Mouse (Mus musculus) right cerebral cortex, adult 18-20 months (tissue): ENCODE data around the gene Foxa3.

Source experiments
- DNase-seq: peaks from one replicate; pipeline ENCODE4 v3.0.0; 2022; ENCODE audit warnings: mixed read lengths

Gene Foxa3

DNA sequence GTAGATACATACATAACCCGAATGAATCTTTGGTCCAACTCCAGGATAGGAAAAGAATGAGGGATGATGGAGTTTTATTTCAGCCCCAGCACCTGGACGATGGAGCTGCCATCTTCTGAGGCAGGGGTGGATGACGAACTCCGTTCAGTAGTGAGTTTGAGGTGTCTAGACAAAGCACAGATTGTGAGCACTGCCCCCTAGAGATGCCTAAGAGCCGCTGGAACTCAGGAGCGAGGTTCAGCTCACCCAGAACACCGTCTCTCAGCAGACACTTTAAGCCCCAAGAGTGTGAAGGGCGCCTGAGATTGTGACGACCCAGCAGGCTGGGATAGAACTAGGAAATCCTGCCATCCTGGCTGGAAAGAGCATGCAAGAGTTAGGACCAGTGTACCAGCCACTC lies 24.5 kb downstream of the Foxa3 start:
- DNase-seq = no peak

DNA sequence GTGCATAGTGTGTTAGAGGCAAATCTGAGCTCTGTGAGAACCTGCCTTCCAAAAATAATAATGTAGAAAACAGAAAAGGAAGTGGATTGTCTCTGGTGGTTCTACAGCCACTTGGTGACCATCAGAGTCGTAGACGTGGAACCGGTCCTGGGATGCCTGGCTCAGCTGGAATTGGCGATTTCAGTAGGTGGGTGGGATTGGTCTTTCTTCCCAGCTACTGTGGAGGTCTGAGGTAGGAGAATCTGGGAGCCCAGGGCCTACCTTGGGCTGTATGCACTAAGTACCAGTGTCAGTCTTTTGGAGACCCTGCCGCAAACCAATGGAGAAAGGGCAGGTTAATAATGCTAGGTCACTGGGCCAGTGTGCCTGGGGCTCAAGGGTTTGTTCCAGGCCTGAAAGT lies 30.3 kb downstream of the Foxa3 start:
- DNase-seq = no peak

DNA sequence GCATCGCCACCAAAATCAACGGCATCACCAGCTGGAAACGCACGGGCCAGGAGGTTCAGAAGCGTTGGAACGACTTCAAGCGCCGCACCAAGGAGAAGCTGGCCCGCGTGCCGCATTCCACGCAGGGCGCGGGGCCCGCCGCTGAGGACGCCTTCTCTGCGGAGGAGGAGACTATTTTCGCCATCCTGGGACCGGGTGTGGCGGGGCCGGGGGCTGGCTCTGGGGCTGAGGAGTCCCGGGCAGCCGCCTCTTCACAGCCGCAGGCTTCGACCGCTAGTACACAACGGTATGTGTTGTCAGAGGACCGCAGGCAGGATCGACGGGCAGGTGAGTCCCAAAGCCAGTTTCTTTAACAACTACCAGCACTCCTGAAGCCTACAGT lies 31.1 kb downstream of the Foxa3 start:
- DNase-seq = peak; percentile 68

DNA sequence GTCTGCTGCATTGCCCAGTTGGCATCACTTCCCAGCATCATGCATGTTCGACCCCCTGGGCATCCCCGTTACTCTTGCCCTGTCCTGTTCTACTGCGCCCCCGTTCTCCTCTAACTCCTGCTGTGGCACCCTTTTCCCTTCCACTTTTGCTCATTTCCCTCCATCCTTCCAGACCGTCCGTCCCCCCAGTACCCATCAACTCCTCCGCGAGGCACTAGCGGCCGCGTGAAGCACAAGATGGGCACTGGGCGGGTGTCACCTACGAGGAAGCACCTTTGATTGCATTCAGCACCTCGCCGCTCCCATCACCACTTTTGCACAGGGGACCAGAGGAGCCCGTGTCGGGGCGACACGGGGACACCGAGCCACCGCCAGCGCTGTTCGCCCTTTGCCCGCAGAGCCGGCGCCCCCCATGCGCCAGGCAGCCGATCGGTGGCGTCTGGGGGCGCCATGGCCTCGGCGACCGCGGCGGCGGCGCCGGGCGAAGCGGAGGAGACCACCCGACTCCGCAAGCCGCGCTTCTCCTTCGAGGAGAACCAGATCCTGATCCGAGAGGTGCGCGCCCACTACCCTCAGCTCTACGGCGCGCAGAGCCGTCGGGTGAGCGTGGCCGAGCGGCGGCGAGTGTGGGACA lies 31.6 kb downstream of the Foxa3 start:
- peak; percentile 55 for DNase-seq

DNA sequence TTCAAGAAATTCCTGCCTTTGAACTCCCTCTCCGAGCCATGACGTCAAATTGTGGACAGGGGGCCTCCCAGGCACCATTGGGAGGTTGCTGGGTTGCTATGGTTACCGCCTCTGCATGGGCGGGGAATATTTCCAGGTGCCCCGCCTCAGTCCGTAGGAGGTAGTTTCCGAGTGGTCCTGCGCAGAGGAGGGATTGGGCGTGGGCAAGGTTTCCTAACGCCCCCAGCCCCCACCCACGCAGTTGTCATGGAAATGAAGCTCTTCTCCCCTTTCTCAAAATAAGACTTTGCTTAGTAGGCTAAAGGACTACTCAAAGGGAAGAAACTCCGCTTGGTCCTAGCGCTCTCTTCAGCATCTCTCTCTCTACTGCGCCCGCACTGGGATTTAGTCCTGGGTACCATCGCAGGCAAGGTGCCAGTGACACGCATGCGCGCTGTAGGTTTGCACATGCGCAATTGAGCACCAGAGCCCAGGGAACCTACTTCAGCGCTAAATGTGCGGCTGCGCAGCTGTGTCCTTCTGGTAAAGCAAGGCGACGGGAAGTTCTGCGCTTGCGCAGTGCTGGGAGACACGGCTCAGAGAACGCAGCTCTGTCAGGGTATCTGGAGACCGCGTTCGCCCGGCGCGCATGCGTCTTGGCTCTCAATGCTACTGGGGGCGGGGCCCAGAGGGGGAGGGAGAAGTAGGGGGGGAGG lies 32.6 kb downstream of the Foxa3 start, which contains the start of gene Mypop:
TSS of gene Mypop (plus strand) at position 645 of the 695 bp plus-strand sequence.
- DNase-seq = peak; percentile 100

DNA sequence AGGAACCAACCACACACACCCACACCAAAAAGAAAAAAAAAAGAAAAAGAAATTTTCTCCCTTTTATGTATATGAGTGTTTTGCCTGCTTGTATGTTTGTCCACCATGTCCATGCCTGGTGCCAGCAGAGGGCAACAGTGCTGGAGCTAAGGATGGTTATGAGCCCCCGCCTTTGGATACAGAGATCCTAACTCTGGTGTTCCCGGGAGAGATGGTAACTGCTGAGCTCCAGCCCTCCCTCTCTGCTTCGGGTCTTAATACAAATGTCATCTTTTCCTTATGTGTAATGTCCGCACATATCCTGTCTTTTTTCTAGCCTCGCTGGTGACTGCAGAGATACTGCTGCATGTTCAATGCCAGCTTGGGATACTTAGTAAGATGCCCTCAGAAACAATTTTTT lies 33.3 kb downstream of the Foxa3 start:
- peak; percentile 47 for DNase-seq

DNA sequence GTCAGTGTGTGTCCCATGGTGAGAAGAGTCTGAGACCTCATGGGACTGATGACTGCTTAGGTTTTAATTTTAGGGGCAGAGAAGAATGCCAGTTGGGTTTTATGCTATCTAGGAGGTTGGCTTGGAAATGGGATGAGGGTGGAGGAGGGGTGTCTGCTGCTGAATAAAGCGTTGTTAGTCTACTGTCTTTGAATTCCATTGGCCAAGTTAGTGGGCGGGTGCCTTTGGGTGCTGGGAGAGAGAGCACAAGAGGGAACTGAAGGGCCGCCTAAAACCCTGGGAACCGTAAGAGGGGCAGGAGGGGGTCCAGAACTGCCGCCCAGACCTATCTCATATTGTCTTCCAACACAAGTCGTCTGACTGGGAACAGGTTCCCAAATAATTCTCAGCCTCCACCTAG lies 34.6 kb downstream of the Foxa3 start:
- no peak for DNase-seq

DNA sequence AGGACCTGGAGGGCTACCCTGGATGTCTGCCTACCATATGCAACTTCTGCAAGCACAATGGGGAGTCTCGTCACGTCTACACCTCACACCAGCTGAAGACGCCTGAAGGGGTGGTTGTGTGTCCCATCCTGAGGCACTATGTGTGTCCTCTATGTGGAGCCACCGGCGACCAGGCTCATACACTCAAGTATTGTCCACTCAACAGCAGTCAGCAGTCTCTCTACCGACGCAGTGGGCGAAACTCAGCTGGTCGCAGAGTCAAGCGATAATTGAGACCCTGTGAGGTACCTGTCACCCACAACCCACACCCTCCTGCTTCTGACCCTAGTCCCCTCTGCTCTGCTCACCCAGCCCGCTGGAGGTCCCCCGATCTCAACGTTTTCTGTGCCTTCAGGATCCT lies 35.6 kb downstream of the Foxa3 start:
- DNase-seq = no peak

DNA sequence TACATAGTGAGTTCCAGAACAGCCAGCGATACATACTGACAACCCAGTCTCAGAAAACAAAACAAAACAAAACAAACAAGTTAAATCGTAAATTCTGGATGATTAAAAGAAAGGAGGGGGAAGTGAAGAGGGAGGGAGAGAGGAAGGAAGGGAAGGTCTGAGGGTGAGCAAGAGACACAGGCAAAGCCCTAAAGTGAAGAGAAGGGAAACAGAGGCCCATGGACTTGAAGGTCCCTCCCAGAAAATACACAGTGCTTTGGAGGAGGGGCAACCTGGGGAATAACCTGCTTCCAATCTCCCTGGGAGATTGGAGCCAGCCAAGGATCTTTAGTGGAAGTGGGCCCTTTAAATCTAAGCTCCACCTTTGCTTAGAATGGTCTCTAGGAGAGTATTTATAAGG lies 36.2 kb downstream of the Foxa3 start, which contains the start of gene Nanos2:
TSS of gene Nanos2 (plus strand) at position 301 of the 400 bp plus-strand sequence.
- no peak for DNase-seq

DNA sequence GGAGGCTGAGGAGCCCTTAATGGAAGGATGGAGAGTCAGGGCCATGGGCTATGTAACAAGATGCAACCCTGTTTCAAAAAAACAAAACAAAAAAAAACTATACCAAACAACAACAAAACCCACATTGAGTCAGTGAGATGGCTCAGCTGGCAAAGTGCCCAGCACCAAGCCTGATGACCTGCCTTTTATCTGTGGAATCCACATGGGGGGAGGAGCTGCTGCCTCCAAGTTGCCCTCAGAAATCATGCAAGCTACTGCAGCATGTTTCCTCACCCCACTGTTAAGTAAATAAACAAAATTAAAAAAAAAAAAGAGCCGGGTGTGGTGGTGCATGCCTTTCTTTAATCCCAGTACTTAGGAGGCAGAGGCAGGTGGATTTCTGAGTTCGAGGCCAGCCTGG lies 36.8 kb downstream of the Foxa3 start:
- DNase-seq = no peak

DNA sequence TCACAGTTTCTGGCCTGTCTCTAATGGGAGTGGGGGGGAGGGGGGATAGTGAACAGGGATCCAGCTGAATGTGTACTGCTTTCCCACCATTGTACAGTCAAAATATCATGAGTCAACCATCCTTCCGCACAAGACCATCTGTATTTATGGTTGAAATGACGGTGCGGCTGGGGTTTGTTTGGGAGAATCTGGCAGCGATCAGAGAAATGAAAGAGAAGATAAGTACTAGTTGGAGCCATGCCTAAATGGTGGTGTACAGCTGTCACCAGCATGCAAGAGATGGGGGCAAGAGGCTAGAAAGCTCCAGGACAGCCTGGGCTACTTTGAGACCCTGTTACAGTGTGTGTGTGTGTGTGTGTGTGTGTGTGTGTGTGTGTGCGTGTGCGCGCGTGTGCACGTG lies 45.0 kb downstream of the Foxa3 start:
- no peak for DNase-seq

DNA sequence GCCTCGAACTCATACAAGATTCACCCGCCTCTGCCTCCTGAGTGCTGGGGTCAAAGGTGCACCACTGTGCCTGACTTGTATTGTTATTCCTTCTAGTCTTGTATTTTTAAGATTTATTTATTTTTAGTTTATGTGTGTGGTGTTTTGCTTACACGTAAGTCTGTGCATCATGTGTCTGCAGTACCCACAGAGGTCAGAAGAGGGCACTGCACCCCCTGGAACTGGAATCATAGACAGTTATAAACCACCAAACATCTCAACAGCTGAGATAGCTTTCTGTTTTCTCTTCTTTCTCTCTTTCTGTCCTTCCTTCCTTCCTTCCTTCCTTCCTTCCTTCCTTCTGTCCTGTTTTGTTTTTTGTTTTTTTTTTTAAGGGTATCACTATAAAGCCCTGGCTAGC lies 52.4 kb downstream of the Foxa3 start:
- DNase-seq = no peak

DNA sequence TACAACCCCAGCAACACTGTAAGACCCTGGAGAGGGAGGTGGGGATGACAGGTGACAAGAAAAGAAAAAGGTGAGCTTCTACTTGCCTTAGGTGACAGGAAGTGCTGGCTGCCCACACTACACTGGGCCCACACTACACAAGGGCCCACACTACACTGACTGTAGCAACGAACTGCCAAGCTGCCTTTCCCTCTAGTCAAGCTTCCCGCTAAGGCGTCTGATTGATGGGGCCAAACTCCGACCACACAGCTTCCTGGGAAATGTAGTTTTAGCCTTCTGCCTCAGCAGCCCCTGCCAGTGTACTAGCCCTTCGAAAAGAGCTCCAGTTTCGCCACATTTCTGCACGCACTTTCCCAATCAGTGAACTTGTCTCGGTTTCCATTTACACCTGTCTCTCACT lies 55.7 kb downstream of the Foxa3 start:
- DNase-seq = no peak

DNA sequence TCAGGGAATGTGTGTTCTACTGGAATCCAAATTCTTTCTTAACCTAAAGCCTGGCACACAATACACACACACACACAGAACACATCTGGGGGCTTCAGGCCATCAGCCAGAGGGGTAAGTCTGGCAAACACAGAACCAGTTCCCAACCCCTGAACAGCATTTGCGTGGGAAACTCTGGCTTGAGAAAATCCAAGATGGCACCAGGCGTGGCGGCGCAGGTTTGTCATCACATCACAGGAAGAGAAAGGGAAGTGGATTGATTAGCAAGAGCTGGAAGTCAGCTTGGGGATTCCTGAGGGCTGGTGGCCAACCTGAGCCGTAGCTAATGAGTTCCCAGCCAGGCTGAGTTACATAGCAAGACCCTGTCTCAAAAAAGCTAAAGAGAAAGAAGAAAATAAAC lies 58.0 kb downstream of the Foxa3 start:
- no peak for DNase-seq

DNA sequence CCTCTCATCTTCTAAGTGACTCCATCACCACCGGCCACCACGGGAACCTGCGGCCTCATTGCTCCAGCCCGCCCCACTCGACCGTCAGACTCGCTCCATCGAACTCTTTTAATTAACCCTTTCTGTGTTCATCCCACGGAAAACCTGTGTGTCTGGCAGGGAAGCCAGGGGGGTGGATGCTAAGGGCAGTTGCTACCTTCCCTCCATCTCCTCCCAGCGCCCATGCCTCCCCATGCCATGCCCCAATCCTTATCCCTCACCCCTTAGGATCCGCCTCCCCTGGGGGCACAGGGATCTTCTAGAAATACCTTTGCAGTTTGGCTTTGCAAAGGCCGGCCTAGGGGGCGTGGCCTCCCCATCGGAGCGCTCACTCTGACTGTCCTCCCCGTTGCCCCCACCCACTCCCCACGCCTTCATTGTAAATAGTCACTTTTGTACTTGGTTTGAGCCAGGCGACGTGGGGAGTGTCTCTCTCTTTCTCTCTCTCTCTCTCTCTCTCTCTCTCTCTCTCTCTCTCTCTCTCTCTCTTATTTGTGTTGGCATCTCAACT lies 60.0 kb downstream of the Foxa3 start:
- DNase-seq = no peak
